Mouse (Mus musculus) C2C12 (cell line): Measurements from ENCODE around the gene Gm8247.
"Not testable (repeated sequence)": the region's sequence is repeated elsewhere in the genome, so short reads cannot be mapped to it uniquely, and the experiment has no call there.

ENCODE experiments used
- CEBPB ChIP-seq: IDR thresholded peaks from one replicate; pipeline ENCODE4 v1.6.1; 2011; ENCODE audit warnings: low read depth, mild to moderate bottlenecking, control low read depth, moderate library complexity
- CTCF ChIP-seq: IDR thresholded peaks from one replicate; pipeline ENCODE4 v1.5.1; 2011; ENCODE audit not compliant: control insufficient read depth, insufficient read depth, insufficient read length
- FOSL1 ChIP-seq: IDR thresholded peaks from one replicate; pipeline ENCODE4 v1.8.0; 2011; ENCODE audit warnings: mild to moderate bottlenecking, low read length; ENCODE audit not compliant: poor library complexity, insufficient read depth, severe bottlenecking
- MAX ChIP-seq: IDR thresholded peaks from one replicate; pipeline ENCODE4 v1.6.1; 2011; ENCODE audit warnings: mild to moderate bottlenecking, control low read depth
- MYOD1 ChIP-seq: IDR thresholded peaks from one replicate; pipeline ENCODE4 v1.6.1; 2011; ENCODE audit warnings: low read depth; ENCODE audit not compliant: control insufficient read depth, insufficient read length
- MYOG ChIP-seq: IDR thresholded peaks from one replicate; pipeline ENCODE4 v1.6.1; 2011; ENCODE audit not compliant: control insufficient read depth, insufficient read length; ENCODE audit errors: extremely low read depth
- USF1 ChIP-seq: IDR thresholded peaks from one replicate; pipeline ENCODE4 v1.6.1; 2011; ENCODE audit warnings: low read depth, mild to moderate bottlenecking, control low read depth, moderate library complexity

GRCm38 (mm10) chr14:44627737-44628136, 44.8 kb downstream of the Gm8247 start, which contains the start of gene Gm5624:
- TF ChIP-seq USF1, CTCF, MAX, CEBPB, MYOG, MYOD1, FOSL1: not testable (repeated sequence)
